Mouse (Mus musculus) cerebellum, adult 2 months (tissue): ENCODE measurements around the gene Nfs1. TPM values are rescaled to one million over a fixed set of nuclear protein-coding genes. Genes with fewer than 3 reads are reported as not detected.

Source experiments
- DNase-seq, 2 experiments: peaks; one replicate each; pipeline ENCODE4 v3.0.0; 2021
- H3K27ac ChIP-seq: fragments of 200-500 bp; 2 replicates; pipeline ENCODE4 v1.5.1; 2012; ENCODE audit warnings: low read length, control low read depth, inconsistent platforms; ENCODE audit not compliant: insufficient read depth
- H3K27me3 ChIP-seq: fragments of 200-500 bp; 2 replicates; pipeline ENCODE4 v1.6.1; 2012; ENCODE audit warnings: inconsistent platforms, mild to moderate bottlenecking, low read length, moderate library complexity; ENCODE audit not compliant: control insufficient read depth, insufficient read depth
- H3K4me1 ChIP-seq: fragments of 200-500 bp; 2 replicates; pipeline ENCODE4 v1.6.1; 2011; ENCODE audit warnings: low read length; ENCODE audit not compliant: control insufficient read depth, insufficient read depth
- H3K4me3 ChIP-seq: fragments of 200-500 bp; replicated peaks from 2 replicates; pipeline ENCODE3; 2011; ENCODE audit warnings: mild to moderate bottlenecking, low read depth, low read length, control low read depth; ENCODE audit not compliant: insufficient read depth
- CTCF ChIP-seq: fragments of 200-500 bp; IDR thresholded peaks from 2 replicates; pipeline ENCODE4 v1.5.1; 2011; ENCODE audit warnings: low read depth, mild to moderate bottlenecking, control low read depth, low read length, moderate library complexity, borderline replicate concordance; ENCODE audit not compliant: insufficient read depth
- POLR2A ChIP-seq: fragments of 200-500 bp; IDR thresholded peaks from 2 replicates; pipeline ENCODE4 v1.6.1; 2011; ENCODE audit warnings: low read length, control low read depth, borderline replicate concordance; ENCODE audit not compliant: insufficient read depth
- WGBS: fragments of 180-500 bp; shearing (Covaris S2); methylation state at CpG from one replicate; pipeline ENCODE4 v1.1.7; 2018; 5-methylcytosine and 5-hydroxymethylcytosine counted together
- polyA plus RNA-seq: library from polyadenylated mRNA; depleted of rRNA; stranded (reverse); fragments of >200 nt; gene quantifications from 2 replicates; pipeline ENCODE4 v1.2.3, GENCODE M21; 2012

The Nfs1 gene
- polyA plus RNA-seq, 1 experiment, result 67.5 TPM

DNA sequence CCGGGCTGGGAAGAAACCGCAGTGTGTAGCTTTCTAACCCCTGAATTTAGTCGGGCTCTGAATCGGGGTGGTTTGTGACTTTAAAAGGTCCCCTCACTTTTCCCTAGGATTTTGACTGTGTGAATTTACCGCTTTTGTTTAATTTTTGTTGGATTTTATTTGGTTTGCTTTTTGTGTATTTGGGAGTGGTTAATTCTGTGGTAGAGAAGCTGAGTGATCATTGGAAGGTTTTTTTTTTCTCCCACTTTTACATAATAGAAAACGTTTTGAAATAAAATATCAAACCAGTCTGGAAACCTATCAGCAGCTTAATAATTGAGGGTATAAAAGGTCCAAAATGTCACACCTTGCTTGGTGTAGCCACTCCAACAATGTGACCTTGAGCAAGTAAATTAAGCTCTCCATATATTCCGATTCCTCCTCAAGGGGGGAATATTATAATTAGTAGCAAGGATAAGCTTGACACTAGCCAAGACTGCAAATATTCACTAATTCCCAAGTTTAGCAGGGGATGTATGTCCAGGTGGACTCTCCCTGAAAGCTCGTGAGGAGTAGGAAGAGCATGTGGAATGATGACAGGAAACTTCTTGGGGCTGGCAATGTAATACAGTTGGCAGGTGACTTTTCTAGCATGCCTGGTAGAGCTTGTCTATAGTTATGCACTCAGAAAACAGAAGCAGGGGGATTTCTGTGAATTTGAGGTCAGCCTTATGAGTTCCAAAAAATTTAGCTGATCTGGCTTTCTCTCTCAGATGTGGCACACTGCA lies 37.0 kb upstream of the Nfs1 start:
- peak in 1 of 2 experiments; percentile 43 for DNase-seq
- H3K4me1 ChIP-seq, result peaks cover 10% of the 10 kb centered on the region; the same call in 1 of the 2 replicates
- peak overlapping the region; percentile 91 for H3K27ac ChIP-seq
- H3K27me3 ChIP-seq, result no peaks in the 10 kb centered on the region
- H3K4me3 ChIP-seq, result peak overlapping the region; percentile 73
- WGBS, result under 1% methylated on average over 8 of the region's 8 CpGs
- TF ChIP-seq CTCF (no peak), POLR2A (no peak)

DNA sequence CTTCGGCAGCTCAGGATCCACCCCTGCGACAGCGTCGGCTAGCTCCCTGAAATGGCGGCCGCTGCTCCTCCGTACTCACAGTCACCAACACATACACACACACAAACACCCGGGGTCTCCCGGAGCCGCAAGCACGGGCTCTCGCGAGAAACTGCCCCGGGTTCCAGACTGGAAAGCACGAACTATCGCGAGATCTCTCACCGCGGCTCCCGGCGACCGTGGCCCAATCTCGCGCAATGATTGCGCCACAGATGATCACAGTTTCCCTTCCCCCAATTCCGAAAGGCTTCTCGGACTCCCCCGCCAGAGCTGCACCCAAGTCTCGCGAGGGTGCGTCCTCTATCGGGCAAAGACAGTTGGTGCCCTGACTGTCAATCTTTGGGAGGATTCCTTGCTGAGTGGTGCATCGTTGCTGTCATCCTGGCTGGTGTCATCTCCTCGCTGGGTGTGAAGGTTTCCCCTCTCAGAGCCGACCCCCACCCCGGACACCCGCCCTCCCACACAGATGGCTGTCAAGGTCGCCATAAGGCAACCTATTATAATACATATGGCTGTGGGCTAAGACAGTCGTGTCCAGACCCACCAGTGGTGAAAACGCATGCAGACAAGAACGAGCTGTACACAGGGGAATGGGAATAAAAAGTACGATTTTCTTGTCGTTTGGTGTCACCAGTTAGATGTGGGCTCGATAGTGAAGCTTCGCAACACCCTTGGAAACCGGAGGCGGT lies 36.3 kb upstream of the Nfs1 start, which contains the start of gene Rbm39:
Rbm39 (minus strand) TSS at position 145 of the 728 bp plus-strand sequence.
- peak; percentile 42; the same call in 1 of the 2 replicates for TF ChIP-seq CTCF
- TF ChIP-seq POLR2A, result peak; percentile 87
- Histone ChIP-seq H3K4me3 (peak within 1 kb of the TSS; percentile 99), H3K27ac (peak within 1 kb of the TSS; percentile 91), H3K27me3 (no peaks in the 10 kb centered on the region), H3K4me1 (peaks cover 10% of the 10 kb centered on the region; the same call in 1 of the 2 replicates)
- WGBS, result under 1% methylated on average over 47 of the region's 47 CpGs
- DNase-seq, result peak; percentile 100

DNA sequence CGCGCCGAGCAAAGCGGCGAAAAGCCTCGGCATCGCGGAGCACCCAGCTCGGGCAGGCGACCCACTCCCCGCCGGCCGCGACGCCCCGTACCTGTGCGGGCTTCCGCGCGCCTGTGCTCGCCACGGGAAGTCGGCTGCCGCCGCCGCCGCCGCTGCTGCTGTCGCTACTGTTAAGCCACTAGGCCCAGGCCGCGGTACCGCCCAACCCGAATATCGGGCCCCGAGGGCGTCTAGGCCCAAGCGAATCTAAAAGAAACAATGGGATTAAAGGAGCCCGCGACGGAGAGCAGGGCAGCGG lies 35.8 kb upstream of the Nfs1 start:
- under 1% methylated on average over 41 of the region's 41 CpGs for WGBS
- Histone ChIP-seq H3K4me3 (peak overlapping the region; percentile 99), H3K27ac (peak overlapping the region; percentile 88), H3K27me3 (no peaks in the 10 kb centered on the region), H3K4me1 (peaks cover 10% of the 10 kb centered on the region; the same call in 1 of the 2 replicates)
- TF ChIP-seq CTCF, result no peak
- TF ChIP-seq POLR2A, result no peak
- DNase-seq, result no peak

DNA sequence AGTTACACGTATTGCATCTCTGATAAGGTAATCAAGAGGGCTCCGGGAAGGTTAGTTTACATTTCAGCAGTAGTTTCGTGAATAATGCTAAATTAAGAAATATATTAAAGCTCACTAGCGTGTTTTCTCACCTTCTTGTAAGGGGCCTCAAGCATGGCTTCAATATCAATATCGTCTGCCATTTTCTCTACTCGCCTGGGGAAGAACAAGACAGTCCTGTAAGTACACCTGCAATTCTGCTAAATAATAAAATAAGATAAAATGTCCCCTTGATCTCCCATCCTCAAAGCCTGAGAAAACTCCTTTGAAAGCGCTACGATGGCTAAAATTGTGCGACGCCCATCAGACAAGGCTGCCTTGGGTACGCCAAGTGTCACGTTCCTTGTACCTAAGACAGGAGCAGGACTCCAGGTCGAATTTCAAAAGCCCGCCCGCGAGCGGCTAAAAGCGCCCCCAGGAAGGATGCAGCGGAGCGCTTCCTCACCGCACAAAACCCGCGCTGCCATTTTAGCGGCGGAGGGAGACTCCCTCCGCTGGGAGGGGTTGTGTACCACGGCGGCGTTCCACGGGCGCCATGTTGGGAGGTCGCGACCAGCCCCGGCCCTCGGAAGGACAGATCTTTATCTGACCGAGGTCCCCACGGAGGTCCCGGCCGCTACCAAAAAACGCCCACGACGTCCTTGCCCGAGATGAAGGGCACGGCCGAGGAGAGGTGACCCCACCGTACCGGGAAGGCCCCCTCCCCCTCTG lies 35.2 kb upstream of the Nfs1 start:
- peak; percentile 75 to 77 for DNase-seq
- WGBS, result under 1% methylated on average over 47 of the region's 47 CpGs
- TF ChIP-seq CTCF (no peak), POLR2A (0 out of 2 replicates have a peak, but pooled peaks have one; percentile 16)
- Histone ChIP-seq H3K4me3 (peak overlapping the region; percentile 99), H3K27me3 (no peaks in the 10 kb centered on the region), H3K27ac (peak overlapping the region; percentile 88), H3K4me1 (peaks cover 10% of the 10 kb centered on the region; the same call in 1 of the 2 replicates)

DNA sequence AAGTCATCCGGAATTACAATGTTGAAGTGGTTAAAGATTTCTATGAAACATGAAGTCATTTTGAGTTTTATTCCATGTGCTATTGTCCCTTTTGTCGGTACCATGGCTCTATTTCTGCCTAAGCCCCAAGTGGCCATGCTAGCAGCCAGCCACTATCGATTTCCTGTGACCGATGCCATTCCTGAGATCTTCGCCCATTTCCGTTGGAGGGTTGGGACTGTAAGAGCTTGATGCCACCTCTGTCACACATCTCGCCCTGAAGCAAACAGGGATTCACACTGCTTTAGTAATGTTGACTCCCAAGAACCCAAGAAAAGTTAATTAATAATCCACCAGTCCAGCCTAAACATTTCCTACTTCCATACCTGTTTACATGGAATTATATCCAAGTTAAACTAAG lies 33.7 kb upstream of the Nfs1 start:
- TF ChIP-seq POLR2A, result no peak
- TF ChIP-seq CTCF, result no peak
- Histone ChIP-seq H3K4me3 (peak overlapping the region; percentile 51), H3K27ac (no peak overlapping the region), H3K27me3 (no peaks in the 10 kb centered on the region), H3K4me1 (peaks cover 10% of the 10 kb centered on the region; the same call in 1 of the 2 replicates)
- no peak for DNase-seq
- WGBS, result 13% methylated on average over 7 of the region's 7 CpGs

DNA sequence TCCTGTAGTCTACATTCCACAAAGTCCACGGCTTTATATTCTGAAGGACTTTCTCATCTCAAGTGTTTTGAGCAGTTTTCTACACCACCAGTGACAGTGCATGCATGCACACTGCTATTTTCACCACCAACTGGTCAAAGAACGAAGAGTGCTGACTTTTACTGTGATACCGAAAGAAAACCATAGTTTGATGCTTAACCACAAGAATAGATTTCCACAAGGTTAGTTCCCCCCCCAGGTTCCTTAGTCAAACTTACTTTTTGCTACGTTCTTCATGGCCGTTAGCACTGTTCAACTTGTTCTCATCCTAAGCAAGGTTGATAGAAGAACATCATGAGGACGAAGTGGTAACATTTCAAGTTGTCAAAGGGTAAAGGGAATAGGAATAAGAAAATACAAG lies 33.1 kb upstream of the Nfs1 start:
- H3K4me3 ChIP-seq, result no peak overlapping the region
- no peak for DNase-seq
- WGBS, result 32% methylated on average over 6 of the region's 6 CpGs
- no peaks in the 10 kb centered on the region for H3K27me3 ChIP-seq
- H3K4me1 ChIP-seq, result peaks cover 10% of the 10 kb centered on the region; the same call in 1 of the 2 replicates
- H3K27ac ChIP-seq, result no peak overlapping the region
- TF ChIP-seq CTCF, result no peak
- no peak for TF ChIP-seq POLR2A

DNA sequence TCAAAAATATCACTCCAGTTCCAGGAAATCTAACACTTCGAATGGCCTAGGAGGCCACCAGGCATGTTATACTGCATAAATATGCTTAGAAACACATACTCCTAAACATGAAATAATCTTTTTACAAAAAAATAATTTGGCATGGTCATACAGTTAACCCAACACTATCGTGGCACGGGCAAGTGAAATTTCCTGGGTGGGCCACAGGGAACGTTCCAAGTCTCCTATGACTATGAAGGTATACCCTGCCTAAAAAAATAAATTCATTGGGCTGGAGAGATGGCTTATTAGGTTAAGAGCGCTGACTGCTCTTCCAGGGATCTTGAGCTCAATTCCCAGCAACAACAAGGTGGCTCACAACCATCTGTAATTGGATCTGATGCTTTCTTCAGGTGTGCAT lies 22.6 kb upstream of the Nfs1 start:
- Histone ChIP-seq H3K4me3 (no peak overlapping the region), H3K4me1 (no peaks in the 10 kb centered on the region; the same call in 1 of the 2 replicates), H3K27me3 (no peaks in the 10 kb centered on the region), H3K27ac (no peak overlapping the region)
- 86% methylated on average over 5 of the region's 5 CpGs for WGBS
- no peak for DNase-seq
- no peak for TF ChIP-seq POLR2A
- TF ChIP-seq CTCF, result no peak
